ENCODE assay signal across 19 mouse cellular contexts in genomic region chr4:135083089-135083488, GRCm38 (mm10). TPM values are rescaled to one million over a fixed set of nuclear protein-coding genes. Genes with fewer than 3 reads are reported as not detected.
"Had no signal": no experiment of that assay in that cellular context is flagged by ENCODE, and none has a peak within 500 bp of the region (broad histone marks: within the 10 kb centered on the region; RNA-seq: fewer than 3 reads in every experiment).

No protein-coding gene starts in this region.

- DNase-seq: liver, embryonic 13.5 days; liver, postnatal 0 days; lung, adult 2 months; lung, postnatal 14 days; lung, postnatal 36 days; right cerebral cortex, postnatal 14 days had no signal

- H3K4me2 ChIP-seq: liver, embryonic 13.5 days; liver, embryonic 15.5 days; lung, embryonic 15.5 days; midbrain, embryonic 11.5 days; midbrain, embryonic 13.5 days; midbrain, embryonic 15.5 days; neural tube, embryonic 12.5 days; stomach, embryonic 15.5 days had no signal

- H3K27ac ChIP-seq: liver, embryonic 13.5 days; liver, embryonic 15.5 days; lung, embryonic 15.5 days; macrophage; midbrain, embryonic 13.5 days; midbrain, embryonic 15.5 days; neural tube, embryonic 12.5 days; stomach, embryonic 15.5 days; stomach, postnatal 0 days had no signal

- H3K4me1 ChIP-seq: lung, embryonic 15.5 days; midbrain, embryonic 15.5 days had no signal

- H3K27me3 ChIP-seq: liver, embryonic 13.5 days; lung, embryonic 15.5 days; megakaryocyte, embryonic 14.5 days; midbrain, embryonic 13.5 days; midbrain, embryonic 15.5 days; neural tube, embryonic 12.5 days; stomach, embryonic 15.5 days had no signal

- H3K9ac ChIP-seq: liver, embryonic 13.5 days; liver, embryonic 15.5 days; liver, postnatal 0 days; lung, embryonic 15.5 days; midbrain, embryonic 13.5 days; midbrain, embryonic 15.5 days; stomach, embryonic 15.5 days had no signal

- H3K9me3 ChIP-seq: liver, embryonic 13.5 days; liver, embryonic 15.5 days; lung, embryonic 15.5 days; midbrain, embryonic 13.5 days; midbrain, embryonic 15.5 days; neural tube, embryonic 12.5 days; stomach, embryonic 15.5 days had no signal

- H3K36me3 ChIP-seq: liver, embryonic 13.5 days; liver, embryonic 15.5 days; lung, embryonic 15.5 days; midbrain, embryonic 13.5 days; midbrain, embryonic 15.5 days; neural tube, embryonic 12.5 days; stomach, embryonic 15.5 days had no signal

- ATAC-seq: liver, postnatal 0 days; lung, postnatal 0 days; midbrain, embryonic 13.5 days; midbrain, embryonic 15.5 days had no signal

- H3K4me3 ChIP-seq: liver, embryonic 13.5 days; liver, embryonic 15.5 days; lung, embryonic 15.5 days; midbrain, embryonic 13.5 days; midbrain, embryonic 15.5 days; neural tube, embryonic 12.5 days; stomach, embryonic 15.5 days had no signal

RNA-seq across cellular contexts. Expression of gene Runx3, which starts 37.4 kb away (rescaled TPM):
- total RNA-seq: midbrain, postnatal 0 days had no signal
- polyA plus RNA-seq: midbrain, embryonic 11.5 days; midbrain, embryonic 13.5 days; midbrain, embryonic 15.5 days; midbrain, postnatal 0 days; neural tube, embryonic 14.5 days had no signal
